Mouse (Mus musculus) adrenal gland (tissue): Measurements from ENCODE around the gene Ampd3.

Source experiments
- intact Hi-C: fragments of 180-260 bp; cut with DNase I; formaldehyde crosslinking; loops from one replicate; pipeline ENCODE4 v1.15.1; 2025

The Ampd3 gene

DNA sequence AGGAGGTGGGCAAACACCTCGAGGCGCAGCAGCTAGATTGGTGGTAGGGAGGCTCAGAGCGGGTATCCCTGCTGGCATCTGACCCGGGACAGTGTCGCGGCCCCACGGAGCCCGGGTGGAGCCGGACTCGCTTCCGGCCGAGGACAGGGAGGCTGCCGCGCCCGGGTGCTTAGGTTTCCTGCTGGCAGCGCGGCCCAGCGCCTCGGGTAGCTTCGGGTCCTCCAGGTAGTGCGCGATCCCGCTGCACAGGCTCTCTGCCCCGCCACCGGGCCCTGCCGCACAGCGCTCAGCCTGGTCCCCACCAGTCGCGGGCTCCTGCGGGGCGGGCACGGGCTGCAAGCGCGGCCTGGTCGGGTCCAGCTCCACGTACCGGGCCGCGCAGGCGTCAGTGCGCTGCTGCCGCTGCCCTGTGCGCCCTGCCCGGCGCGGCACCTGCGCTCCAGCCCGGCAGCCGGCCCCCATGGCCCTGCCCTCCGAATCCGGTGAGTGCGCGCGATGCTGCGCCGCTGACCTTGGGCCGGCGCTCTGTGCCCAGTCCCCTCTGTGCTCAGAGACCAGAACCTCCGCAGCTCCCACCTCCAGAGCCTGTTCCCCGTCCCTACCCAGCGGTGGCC lies 552 bp downstream of the Ampd3 start:
- intact Hi-C loops = no loop called here

DNA sequence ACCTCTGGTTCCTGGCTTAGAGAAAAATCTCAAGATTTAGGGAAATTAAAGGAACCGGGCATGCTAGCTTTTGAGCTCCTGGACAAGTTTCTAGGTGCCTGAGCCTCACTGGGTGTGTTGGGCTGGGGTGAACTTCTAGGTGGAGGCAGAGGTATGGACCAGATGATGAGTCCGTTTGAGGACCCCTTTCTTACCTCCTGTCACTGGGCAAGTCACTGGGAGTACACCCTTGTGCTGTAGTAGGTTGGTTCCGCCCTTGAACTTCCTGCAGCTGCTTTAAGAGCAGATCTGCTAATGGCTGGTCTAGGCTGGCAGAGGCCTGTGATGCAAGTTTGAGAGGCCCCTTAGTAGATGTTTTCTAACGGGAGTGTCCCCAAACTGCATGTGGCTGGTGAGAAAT lies 1.1 kb downstream of the Ampd3 start:
- intact Hi-C loops = no loop called here

DNA sequence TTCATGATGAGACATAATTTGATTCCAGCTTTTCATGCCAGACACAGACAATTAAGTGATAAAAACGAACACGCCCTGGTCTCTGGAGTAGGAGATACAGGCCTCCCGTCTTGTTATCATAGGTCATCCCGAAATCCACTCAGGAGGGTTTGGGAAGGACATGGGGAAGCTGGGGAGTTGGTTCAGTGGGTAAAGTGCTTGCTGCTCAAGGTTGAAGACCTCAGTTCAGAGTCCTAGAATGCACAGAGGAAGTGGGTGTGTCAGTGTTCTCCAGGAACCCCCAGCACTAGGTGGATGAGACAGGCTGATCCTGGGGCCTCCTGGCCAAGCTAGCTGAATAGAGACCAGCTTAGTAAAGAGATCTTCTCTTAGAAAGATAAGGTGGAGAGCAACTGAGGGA lies 2.9 kb downstream of the Ampd3 start:
- intact Hi-C loops = no loop called here

DNA sequence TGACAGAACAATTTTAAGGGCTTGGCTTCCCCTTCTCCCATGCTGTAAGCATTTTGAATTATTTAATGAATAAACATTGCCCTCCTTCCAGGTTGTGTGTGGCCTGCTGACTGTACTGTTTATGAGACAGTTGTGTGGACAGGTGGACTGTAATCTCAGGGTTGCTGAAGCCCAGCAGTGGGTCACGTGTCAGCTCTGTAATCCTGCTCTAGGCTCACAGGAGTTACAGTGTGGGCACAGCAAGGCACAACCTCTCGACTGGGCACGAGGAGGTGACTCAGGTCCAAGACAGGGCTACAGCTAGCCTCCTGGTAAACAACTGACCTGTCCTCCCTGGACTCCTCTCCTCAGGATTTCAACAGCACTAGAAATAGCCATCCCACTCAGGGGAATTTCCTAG lies 4.3 kb downstream of the Ampd3 start:
- intact Hi-C loops = no loop called here

DNA sequence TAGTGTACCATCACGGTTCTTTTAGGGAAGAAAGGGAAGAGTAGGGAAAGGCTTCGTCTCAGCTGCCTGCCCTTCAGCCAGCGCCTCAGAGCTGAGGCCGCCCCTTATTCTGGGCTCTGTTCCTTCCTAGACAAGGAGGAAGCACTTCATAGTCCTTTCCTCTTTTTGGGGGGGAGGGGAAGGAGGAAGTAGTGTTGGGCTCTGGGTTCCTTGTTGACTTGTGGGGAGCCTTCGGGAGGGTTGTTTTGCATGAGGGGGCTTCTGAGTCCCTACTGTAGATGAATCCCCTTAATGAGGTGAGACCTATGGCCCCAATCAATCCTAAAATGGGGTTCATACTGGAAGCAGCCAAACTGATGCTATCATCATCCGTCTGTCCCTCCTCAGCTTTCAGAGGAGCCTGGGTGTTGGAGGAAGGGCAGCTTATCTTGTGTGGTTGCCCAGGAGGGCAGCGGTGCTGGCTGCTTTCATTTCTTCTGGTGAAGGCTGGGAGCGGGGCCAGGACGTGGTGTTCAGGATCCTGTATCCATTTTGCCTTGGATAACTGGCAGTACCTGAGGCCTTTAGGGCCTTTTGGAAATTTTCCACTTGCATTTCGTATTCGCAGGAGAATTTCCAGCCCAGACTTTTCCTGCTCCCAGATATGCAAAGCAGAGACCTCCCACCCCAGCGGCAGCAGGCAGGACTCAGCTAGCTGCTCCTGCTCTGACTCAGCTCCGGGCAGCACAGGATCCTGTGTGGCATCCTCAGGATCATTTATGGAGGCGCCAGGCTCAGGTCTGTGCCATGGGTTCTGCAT lies 5.4 kb downstream of the Ampd3 start:
- intact Hi-C loops = no loop called here

DNA sequence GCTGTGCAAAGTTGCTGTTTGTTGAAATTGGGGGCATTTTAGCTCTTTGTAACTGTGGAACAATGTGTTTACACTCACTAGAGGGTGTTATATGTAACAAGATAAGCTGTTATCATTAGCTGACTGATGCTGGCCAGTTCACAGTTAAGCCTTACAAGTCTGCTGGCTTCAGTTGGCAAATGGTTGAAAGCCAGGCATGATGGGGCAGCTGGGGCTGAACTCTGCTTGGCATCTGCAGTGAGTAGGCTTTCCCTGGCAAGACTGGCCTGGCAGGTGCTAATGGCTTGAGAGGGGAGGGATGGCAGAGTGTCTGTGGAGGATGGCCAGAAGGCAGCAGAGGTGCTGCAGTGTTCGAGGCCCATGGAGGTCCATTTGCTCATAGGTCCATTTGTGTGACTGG lies 6.1 kb downstream of the Ampd3 start:
- intact Hi-C loops = no loop called here

DNA sequence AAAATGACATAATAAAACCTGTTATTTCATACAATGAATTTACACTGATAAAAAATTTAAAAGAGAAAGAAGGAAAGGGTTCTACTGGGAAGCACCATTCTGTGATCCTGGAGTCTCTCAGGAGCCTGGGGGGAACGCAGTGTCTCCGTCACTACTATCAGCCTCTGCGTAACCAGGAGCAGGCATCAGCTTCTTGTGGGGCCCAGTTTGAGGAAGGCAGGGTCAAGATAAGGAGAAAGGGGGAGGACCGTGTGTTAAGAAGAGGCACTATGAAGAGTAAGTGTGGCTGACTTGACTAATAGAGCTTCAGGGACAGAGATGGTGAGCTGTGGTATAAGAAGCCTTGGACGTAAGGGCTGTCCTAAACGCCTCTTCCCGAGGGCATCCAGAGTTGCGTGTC lies 6.7 kb downstream of the Ampd3 start:
- intact Hi-C loops = no loop called here

DNA sequence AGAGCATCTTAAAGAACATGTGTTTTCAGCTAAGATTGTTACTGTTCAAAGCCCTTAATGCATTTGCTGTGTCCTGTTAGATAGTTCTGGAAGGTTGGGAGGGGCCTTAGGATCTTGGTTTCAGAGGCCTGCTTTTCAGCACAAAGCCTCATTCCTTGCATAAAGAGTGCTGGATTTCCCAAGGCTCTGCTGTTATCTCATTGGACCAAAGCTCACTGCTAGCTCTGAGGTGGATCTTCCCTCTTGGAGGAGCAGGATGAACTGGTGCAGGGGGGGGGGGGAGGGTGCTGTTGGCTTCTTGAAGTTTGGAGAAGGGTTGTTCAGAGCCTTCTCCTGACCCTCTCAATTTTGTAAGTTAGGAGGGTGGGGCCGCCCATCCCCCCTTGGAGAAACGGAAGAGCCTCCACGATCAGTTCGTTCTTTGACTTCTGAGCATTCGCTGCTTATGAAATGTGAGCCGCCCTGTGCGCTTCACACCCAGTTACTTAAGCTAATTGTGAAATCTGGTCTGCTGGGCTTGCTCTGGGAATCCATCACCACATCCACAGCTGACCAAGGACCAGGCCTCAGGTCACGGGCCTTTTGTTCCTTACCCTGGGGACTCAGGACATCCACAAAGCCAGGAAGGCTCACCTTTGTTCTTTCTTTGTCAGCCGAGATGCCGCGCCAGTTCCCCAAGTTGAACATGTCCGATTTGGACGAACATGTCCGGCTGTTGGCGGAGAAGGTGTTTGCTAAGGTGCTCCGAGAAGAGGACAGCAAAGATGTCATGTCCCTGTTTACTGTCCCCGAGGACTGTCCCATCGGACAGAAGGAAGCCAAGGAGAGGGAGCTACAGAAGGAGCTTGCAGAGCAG lies 9.4 kb downstream of the Ampd3 start:
- intact Hi-C loops = no loop called here

DNA sequence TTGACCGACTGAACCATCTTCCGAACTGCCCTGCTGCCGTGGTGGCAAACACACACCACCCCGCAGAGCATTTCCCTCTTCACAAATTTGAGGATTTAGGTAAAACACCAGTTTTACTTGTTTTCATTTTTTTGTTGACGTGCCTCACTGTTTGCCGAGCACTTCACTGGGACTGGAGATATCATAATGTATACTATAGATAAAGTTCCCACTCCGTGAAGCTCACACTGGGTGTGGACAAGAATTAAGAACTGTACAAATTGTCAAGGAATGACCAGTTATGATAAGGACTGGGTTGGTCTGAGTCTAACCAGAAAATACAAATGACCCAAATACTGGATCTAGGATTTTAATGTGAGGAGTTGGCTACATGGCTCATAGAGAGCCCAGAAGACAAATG lies 10.9 kb downstream of the Ampd3 start:
- intact Hi-C loops = no loop called here

DNA sequence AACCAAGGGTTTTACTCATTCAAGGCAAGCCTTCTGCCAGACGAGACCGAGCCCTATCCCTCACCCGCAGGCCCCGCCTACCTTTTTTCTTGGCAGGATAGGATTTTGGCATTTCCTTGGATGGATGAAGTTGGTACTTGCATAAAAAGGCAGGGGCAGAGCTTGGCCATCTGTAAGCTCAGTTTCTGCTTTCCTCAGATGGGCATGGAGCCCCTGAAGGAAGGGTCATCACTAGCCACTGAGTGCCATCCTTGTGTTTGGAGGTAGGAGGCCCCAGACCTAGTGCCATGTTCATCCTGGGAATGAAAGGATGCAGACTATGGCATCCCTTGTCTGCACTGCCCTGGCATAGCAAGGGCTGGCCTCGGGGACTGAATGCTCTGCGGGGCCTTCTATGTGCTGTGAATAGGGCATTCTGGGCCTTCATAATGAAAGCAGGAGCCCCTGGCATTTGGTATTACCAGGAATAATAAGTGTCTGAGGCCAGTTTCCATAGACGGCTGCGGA lies 11.7 kb downstream of the Ampd3 start:
- intact Hi-C loops = no loop called here

DNA sequence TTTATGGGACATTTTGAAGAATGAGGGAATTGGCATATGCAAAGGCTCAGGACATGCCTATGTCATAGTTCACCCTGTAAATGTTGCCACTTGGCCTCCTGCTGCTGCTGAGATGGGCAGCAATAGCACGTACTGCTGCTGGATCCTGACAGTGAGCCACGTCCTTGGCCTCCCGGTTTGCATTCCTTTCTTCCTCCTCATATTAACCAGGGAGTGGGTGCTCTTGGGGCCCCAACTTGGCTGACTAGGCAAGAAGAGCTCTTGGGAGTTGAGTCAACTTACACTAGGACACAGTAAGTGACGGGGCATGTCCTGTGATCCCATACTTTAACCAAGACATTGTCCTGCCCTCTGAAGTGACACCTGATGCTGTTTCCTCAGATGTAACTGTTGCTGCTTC lies 12.5 kb downstream of the Ampd3 start:
- intact Hi-C loops = no loop called here

DNA sequence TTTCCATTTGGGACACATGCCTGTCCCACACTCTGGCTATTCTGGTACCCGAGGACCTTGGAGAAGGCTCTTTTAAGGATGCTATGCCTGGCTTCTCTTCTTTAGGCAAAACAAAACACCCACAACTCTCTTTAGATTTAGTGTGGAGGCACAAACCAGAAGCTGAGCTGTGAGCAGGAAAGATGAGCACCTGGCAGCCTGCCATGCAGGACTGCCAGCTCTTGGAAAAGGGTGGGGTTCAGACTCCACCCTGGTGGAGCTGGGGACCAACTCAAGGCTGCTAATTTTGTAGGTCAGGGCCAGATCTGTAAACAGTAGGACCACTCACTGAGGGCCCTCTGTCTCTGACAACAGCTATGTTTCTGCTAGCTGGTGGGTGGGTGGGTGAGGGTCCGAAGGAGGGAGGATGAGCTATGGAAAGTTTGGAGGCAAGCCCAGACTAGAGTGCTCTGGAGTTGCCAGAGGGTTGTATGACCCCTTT lies 13.3 kb downstream of the Ampd3 start:
- intact Hi-C loops = no loop called here

DNA sequence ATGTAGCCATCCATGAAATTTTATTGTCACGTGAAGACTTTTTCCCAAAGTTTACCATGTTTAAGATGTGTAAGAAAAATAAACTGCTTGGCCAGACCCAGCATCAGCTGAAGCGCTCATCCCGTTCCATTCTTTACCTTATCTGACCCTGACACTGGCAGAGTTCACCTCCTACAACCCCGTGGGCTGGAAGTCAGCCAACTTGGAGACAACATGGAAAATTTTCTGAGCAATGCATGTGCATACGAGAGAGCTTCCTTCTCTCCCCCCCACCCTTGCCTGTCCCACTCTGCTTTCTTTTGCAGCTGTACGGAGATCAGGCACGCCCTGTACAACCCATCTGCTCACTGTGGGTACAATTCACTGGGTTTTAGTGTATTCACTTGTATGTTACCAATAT lies 14.1 kb downstream of the Ampd3 start:
- intact Hi-C loops = no loop called here

DNA sequence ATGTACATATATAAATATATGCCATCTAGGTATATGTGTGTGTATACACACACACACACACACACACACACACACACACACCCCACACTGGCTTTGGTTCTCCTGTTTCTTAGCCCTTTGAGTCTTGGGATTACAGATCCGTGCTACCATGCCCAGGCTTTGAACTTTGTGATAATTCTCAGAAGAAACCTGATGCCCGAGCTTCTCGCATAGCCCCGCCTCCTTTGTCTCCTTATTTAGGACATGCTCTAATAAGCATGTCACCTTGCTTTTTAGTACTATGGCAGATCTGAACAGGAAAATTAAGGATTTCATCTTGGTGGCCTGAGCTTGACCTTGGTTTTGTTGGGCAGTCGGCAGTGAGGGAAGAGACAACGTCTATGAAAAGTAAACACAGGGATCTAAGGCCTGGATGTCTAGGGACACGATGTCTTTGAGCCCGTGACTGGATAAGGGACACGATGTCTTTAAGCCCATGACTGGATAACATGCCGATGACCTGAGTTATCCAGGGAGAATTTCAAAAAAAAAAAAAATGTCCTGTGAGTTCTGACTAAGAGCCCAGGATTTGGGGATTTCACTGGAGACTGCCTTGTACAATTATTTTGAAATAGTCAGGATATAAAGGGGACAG lies 15.0 kb downstream of the Ampd3 start:
- intact Hi-C loops = no loop called here

DNA sequence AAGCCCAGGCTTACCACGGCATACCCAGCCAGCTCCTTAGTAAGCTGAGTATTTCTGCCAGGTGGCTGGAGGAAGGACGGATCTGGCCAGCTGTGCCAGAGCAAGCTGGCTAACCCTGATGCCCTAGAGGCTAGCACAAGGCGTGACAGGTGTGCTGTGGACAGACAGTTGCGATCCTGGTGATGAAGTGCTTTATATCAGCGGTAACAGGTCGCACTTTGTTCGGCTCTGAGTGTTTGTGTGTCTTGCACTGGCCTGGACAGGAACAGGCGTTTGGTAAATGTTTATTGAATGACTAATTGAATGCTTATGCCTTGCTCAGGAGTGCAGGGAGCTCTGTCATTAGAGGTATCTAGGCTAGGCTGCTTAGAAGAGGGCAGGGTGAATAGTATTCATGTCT lies 17.0 kb downstream of the Ampd3 start:
- intact Hi-C loops = no loop called here

DNA sequence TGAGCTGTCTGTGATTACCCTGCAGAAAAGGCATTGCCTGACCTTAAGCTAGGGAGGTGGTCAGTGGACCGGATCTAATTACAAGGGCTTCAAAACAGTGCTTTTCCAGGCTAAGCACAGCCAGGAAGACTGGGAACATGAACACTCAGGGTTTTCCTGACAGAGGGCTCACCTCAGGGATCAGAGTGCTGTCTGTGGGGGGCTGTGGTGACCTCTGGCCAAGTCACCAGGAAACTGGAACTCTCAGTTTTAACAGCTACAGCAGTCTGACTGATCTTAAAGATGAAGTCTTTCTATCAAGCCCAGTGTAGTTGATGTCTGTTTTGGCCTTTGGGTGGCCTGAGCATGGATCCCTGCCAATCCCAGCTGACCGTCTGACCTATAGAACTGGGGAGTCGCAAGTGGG lies 17.7 kb downstream of the Ampd3 start:
- intact Hi-C loops = no loop called here

DNA sequence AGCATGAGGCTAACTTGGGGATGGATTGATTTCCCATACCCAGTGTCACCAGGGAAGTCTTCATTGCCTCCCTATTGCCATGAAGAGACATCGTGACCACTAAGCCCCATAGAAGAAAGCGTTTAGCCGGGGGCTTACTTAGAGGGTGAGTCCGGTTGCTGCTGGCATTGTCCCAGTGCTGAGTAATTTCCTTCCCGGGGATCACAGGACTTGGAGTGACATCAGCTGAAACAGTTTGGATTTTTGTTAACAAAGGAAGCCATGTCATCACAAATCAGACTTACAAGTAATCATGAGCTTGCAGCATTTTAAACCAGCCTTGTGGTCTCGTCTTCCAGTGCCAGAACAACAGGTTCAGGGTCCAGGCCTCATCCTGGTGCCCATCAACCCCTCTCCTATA lies 19.3 kb downstream of the Ampd3 start:
- intact Hi-C loops = no loop called here

DNA sequence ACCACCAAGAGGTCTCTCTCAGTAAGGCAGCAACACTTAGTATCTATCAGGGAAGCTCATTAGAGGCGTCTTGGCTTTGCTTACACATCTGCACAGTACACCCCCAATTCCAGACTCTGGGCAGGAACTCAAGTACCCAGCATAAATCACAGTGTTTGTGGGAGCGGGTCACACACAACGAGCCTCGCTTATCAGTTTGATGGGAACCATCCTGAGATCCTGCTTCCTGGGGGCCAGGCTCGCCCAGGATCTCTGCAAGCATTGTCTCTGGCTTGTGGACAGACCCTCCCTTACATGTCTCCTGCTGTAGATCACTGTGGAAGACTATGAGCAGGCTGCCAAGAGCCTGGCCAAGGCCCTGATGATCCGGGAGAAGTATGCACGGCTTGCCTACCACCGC lies 22.9 kb downstream of the Ampd3 start:
- intact Hi-C loops = no loop called here

DNA sequence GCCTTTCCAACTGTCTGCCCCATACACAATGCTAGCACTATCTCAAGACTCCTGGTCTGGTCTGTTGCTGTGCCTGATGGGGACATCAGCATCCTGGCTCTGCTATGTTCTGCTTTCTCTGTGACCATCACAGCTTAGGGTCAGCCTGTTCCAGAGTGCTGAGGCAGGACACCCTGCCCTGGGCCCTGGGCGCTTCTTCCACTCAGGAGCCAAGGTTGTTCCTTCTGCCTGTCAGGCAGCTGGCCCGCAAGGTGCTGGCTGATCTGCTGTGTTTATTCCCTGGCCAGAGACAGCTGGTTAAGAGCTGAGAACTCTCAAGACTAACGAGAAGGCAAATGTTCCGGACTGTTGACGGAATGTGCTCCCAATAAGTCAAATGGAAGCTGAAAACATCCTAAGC lies 24.2 kb downstream of the Ampd3 start:
- intact Hi-C loops = no loop called here

DNA sequence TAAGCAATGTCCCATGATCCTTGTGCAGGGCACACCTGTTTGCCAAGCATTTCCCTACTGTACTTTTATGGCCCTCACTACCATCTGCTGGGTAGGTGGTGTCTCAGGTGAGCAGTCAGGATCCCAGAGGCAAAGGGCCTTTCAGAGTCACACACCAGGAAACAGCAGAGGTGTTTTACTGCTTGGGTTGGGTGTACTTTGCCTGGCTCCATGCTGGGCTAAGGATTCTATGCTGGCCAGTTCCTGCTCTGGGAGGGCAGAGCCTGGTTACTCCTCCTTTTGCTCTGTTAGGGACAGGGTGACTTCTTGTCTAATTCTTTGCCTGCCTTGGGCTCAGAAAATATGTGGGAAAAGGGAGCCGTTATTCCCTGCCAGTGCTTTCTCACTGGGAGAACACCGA lies 24.8 kb downstream of the Ampd3 start:
- intact Hi-C loops = no loop called here

DNA sequence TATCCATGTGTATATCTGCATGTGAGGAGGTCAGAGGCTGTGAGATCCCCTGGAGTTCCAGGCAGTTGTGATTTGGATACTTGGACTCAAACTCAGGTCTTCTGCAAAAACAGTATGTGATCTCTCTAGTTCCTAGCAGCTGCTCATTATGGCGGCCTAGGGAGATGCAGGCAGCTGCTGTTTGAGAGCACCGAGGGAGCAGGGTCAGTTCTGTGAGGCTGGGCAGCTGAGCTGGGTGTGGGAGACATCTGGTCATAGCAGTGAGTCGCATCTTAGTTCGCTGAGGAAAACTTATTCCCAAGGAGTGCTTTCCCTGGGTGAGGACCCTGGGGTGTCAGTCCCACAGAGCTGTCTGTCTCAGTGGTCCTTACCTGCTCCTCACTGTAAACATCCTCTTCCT lies 26.7 kb downstream of the Ampd3 start:
- intact Hi-C loops = no loop called here
